ENCODE assay signal across 7 mouse cellular contexts in the genomic region with DNA sequence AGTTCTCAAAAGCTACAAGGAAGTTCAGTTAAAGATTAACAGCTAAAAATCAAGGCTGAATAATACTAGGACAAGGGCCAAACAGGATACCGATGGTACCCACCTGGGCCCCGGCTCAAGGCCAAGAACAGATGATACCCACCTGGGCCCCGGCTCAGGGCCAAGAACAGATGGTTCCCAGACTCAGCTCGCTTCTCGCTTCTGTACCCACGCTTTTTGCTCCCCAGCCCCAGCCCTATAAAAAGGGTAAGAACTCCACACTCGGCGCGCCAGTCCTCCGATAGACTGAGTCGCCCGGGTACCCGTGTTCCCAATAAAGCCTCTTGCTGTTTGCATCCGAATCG. TPM values are rescaled to one million over a fixed set of nuclear protein-coding genes. Genes with fewer than 3 reads are reported as not detected.
DNase-seq lines count a peak whose midpoint lies in the region; ATAC-seq and TF ChIP-seq lines count a peak whose summit lies in the region.
"Not testable (repeated sequence)": the region's sequence is repeated elsewhere in the genome, so short reads cannot be mapped to it uniquely, and the experiment has no call there.

No protein-coding gene starts in this region.

- H3K27me3 ChIP-seq in embryonic facial prominence, embryonic 14.5 days (replicated peaks; ENCODE audit: control insufficient read depth, insufficient read depth, low read length); intestine, embryonic 16.5 days (replicated peaks; ENCODE audit: control insufficient read depth, insufficient read depth, low read length); limb, embryonic 13.5 days; myocyte (ENCODE audit: control insufficient read depth, insufficient read depth, insufficient read length); neural tube, embryonic 13.5 days; neural tube, embryonic 15.5 days (replicated peaks); stomach, postnatal 0 days (ENCODE audit: control insufficient read depth, insufficient read depth, low read length): not testable (repeated sequence)

- H3ac ChIP-seq in myocyte (ENCODE audit: control insufficient read depth, insufficient read length), result not testable (repeated sequence)

- peak overlapping the region; percentile 32; the same call in 1 of the 2 replicates for H3K4me2 ChIP-seq in embryonic facial prominence, embryonic 14.5 days (ENCODE audit: low read depth, low read length)
- not testable (repeated sequence) for H3K4me2 ChIP-seq in intestine, embryonic 16.5 days (ENCODE audit: low read depth, low read length); myocyte (ENCODE audit: low read depth); stomach, postnatal 0 days (replicated peaks; ENCODE audit: low read depth)
- peak overlapping the region; percentile 36; the same call in 1 of the 2 replicates for H3K4me2 ChIP-seq in limb, embryonic 13.5 days (replicated peaks)
- H3K4me2 ChIP-seq in neural tube, embryonic 13.5 days, result peak overlapping the region; percentile 22; the same call in 1 of the 2 replicates
- peak overlapping the region; percentile 22; the same call in 1 of the 2 replicates for H3K4me2 ChIP-seq in neural tube, embryonic 15.5 days

- H3K36me3 ChIP-seq in embryonic facial prominence, embryonic 14.5 days (ENCODE audit: control insufficient read depth, insufficient read depth, low read length); intestine, embryonic 16.5 days (ENCODE audit: control insufficient read depth, insufficient read depth, low read length); limb, embryonic 13.5 days; myocyte (ENCODE audit: control insufficient read depth, insufficient read depth); neural tube, embryonic 13.5 days; neural tube, embryonic 15.5 days; stomach, postnatal 0 days (ENCODE audit: control insufficient read depth, insufficient read depth, low read length): not testable (repeated sequence)

- not testable (repeated sequence) for TF ChIP-seq EP300 in stomach, postnatal 0 days (optimal IDR thresholded peaks at IDR 0.05)

- H3K79me2 ChIP-seq in myocyte (ENCODE audit: control insufficient read depth, insufficient read depth), result not testable (repeated sequence)

- not testable (repeated sequence) for H3K4me1 ChIP-seq in embryonic facial prominence, embryonic 14.5 days (ENCODE audit: control insufficient read depth, insufficient read depth, low read length); intestine, embryonic 16.5 days (ENCODE audit: control insufficient read depth, insufficient read depth, low read length); limb, embryonic 13.5 days; neural tube, embryonic 13.5 days (replicated peaks); neural tube, embryonic 15.5 days; stomach, postnatal 0 days (replicated peaks; ENCODE audit: control insufficient read depth, insufficient read depth)

- not testable (repeated sequence) for H3K4me3 ChIP-seq in embryonic facial prominence, embryonic 14.5 days (ENCODE audit: low read depth, low read length); intestine, embryonic 16.5 days (ENCODE audit: low read length); limb, embryonic 13.5 days; neural tube, embryonic 13.5 days; neural tube, embryonic 15.5 days (replicated peaks); stomach, postnatal 0 days (ENCODE audit: low read depth, low read length)
- H3K4me3 ChIP-seq in myocyte, result peak overlapping the region; percentile 19

- not testable (repeated sequence) for TF ChIP-seq POLR2A in myocyte (IDR thresholded peaks at IDR 0.05; ENCODE audit: insufficient read length, low read depth)

- DNase-seq in embryonic facial prominence, embryonic 14.5 days (ENCODE audit: low spot score); stomach, postnatal 0 days (ENCODE audit: low spot score): not testable (repeated sequence)

- TF ChIP-seq CTCF in stomach, postnatal 0 days (IDR thresholded peaks at IDR 0.05; ENCODE audit: low read depth), result not testable (repeated sequence)

- not testable (repeated sequence) for H3K9me3 ChIP-seq in embryonic facial prominence, embryonic 14.5 days (ENCODE audit: control insufficient read depth, low read length); intestine, embryonic 16.5 days (ENCODE audit: control insufficient read depth, low read length); limb, embryonic 13.5 days; neural tube, embryonic 13.5 days; neural tube, embryonic 15.5 days (replicated peaks); stomach, postnatal 0 days (ENCODE audit: control insufficient read depth, low read length)

- WGBS in embryonic facial prominence, embryonic 14.5 days, result no CpG with 5 or more reads among the region's 15 CpGs
- WGBS in intestine, embryonic 16.5 days, result no CpG with 5 or more reads among the region's 15 CpGs
- no CpG with 5 or more reads among the region's 15 CpGs for WGBS in limb, embryonic 13.5 days
- WGBS in neural tube, embryonic 13.5 days, result no CpG with 5 or more reads among the region's 15 CpGs
- no CpG with 5 or more reads among the region's 15 CpGs for WGBS in neural tube, embryonic 15.5 days
- no CpG with 5 or more reads among the region's 15 CpGs for WGBS in stomach, postnatal 0 days

- H3K27ac ChIP-seq in embryonic facial prominence, embryonic 14.5 days (replicated peaks; ENCODE audit: low read depth, low read length), result 0 out of 2 replicates have a peak overlapping the region, but pooled peaks have one; percentile 39
- H3K27ac ChIP-seq in intestine, embryonic 16.5 days (ENCODE audit: low read length); limb, embryonic 13.5 days; neural tube, embryonic 13.5 days (replicated peaks); neural tube, embryonic 15.5 days (replicated peaks); stomach, postnatal 0 days (replicated peaks): not testable (repeated sequence)

- not testable (repeated sequence) for ATAC-seq in embryonic facial prominence, embryonic 14.5 days (ENCODE audit: low read depth); limb, embryonic 13.5 days (ENCODE audit: low FRiP score, low read depth); neural tube, embryonic 13.5 days (ENCODE audit: low read depth); neural tube, embryonic 15.5 days (ENCODE audit: low FRiP score)
- peak; percentile 75 for ATAC-seq in intestine, embryonic 16.5 days
- peak; percentile 61; the same call in 1 of the 2 replicates for ATAC-seq in stomach, postnatal 0 days (ENCODE audit: low FRiP score, low TSS enrichment)

- H3K9ac ChIP-seq in embryonic facial prominence, embryonic 14.5 days (ENCODE audit: low read depth, low read length); intestine, embryonic 16.5 days (ENCODE audit: low read depth, low read length); limb, embryonic 13.5 days; neural tube, embryonic 13.5 days; neural tube, embryonic 15.5 days (replicated peaks); stomach, postnatal 0 days (ENCODE audit: low read length): not testable (repeated sequence)

RNA-seq across cellular contexts. Expression of a gene that starts 58.2 kb away (rescaled TPM):
- 114 and 123 TPM in 2 replicates for polyA plus RNA-seq in embryonic facial prominence, embryonic 14.5 days (2014; fragmentation: Nextera tagmentation; extraction: Ambion mirVana)
- 283 and 397 TPM in 2 replicates for polyA plus RNA-seq in intestine, embryonic 16.5 days (2015; fragmentation: Nextera tagmentation; extraction: Ambion mirVana)
- polyA plus RNA-seq in limb, embryonic 13.5 days (2015; fragmentation: Nextera tagmentation; extraction: Ambion mirVana), result 108 TPM in 2 replicates
- polyA plus RNA-seq in myocyte (2012; fragmentation: generic; extraction: Trizol), result 29.6 TPM
- polyA plus RNA-seq in neural tube, embryonic 13.5 days (2015; fragmentation: Nextera tagmentation; extraction: Ambion mirVana), result 78.3 and 83.7 TPM in 2 replicates
- 80.6 and 94.2 TPM in 2 replicates for polyA plus RNA-seq in neural tube, embryonic 15.5 days (2015; fragmentation: Nextera tagmentation; extraction: Ambion mirVana)
- polyA plus RNA-seq in stomach, postnatal 0 days (2015; fragmentation: Nextera tagmentation; extraction: Ambion mirVana), result 125 and 131 TPM in 2 replicates
